Mouse (Mus musculus) limb, embryonic 11.5 days (tissue): Measurements from ENCODE around the gene Ugt1a8. TPM values are rescaled to one million over a fixed set of nuclear protein-coding genes. Genes with fewer than 3 reads are reported as not detected.

Source experiments
- ATAC-seq: fragments of 200-750 bp; cut with Nextera tagmentation; 2 replicates; pipeline ENCODE4 v1.8.0; 2017; ENCODE audit warnings: low read depth; ENCODE audit not compliant: insufficient number of reproducible peaks, low FRiP score, low TSS enrichment
- DNase-seq: peaks from one replicate; pipeline ENCODE4 v3.0.0-alpha.2; 2015; ENCODE audit warnings: low spot score
- H3K27ac ChIP-seq: fragments of 300-500 bp; sonication (generic); replicated peaks from 2 replicates; pipeline ENCODE4 v1.5.1; 2014; ENCODE audit warnings: low read depth, mild to moderate bottlenecking, low read length
- H3K27me3 ChIP-seq: fragments of 300-500 bp; sonication (generic); 2 replicates; pipeline ENCODE4 v1.6.1; 2014; ENCODE audit warnings: mild to moderate bottlenecking, low read length, mixed read lengths; ENCODE audit not compliant: control insufficient read depth, insufficient read depth
- H3K36me3 ChIP-seq: fragments of 300-500 bp; sonication (generic); 2 replicates; pipeline ENCODE4 v1.6.1; 2014; ENCODE audit warnings: mild to moderate bottlenecking, low read length, moderate library complexity, mixed read lengths; ENCODE audit not compliant: control insufficient read depth, insufficient read depth
- H3K4me1 ChIP-seq: fragments of 300-500 bp; sonication (generic); 2 replicates; pipeline ENCODE4 v1.6.1; 2014; ENCODE audit warnings: low read length, mixed read lengths; ENCODE audit not compliant: control insufficient read depth, insufficient read depth
- H3K4me2 ChIP-seq: fragments of 300-500 bp; sonication (generic); 2 replicates; pipeline ENCODE4 v1.6.1; 2014; ENCODE audit warnings: low read depth, mild to moderate bottlenecking, moderate library complexity; ENCODE audit not compliant: severe bottlenecking
- H3K4me3 ChIP-seq: fragments of 300-500 bp; sonication (generic); 2 replicates; pipeline ENCODE4 v1.5.1; 2014; ENCODE audit warnings: low read depth, low read length
- H3K9ac ChIP-seq: fragments of 300-500 bp; sonication (generic); 2 replicates; pipeline ENCODE4 v1.6.1; 2014; ENCODE audit warnings: mild to moderate bottlenecking, low read length
- H3K9me3 ChIP-seq: fragments of 300-500 bp; sonication (generic); 2 replicates; pipeline ENCODE4 v1.6.1; 2016; ENCODE audit warnings: low read length; ENCODE audit not compliant: control insufficient read depth
- WGBS: fragments of 180-500 bp; shearing (Covaris S2); extraction: QIAGEN DNeasy Blood & Tissue Kit; methylation state at CpG from one replicate; pipeline ENCODE4 v1.1.7; 2014; 5-methylcytosine and 5-hydroxymethylcytosine counted together
- polyA plus RNA-seq: library from polyadenylated mRNA; unstranded; fragments of >200 nt; fragmentation: Nextera tagmentation; extraction: Ambion mirVana; gene quantifications from 2 replicates; pipeline ENCODE4 v1.2.1, GENCODE M21; 2014

Gene Ugt1a8
- polyA plus RNA-seq, 1 experiment from 2014 or later = not detected

DNA sequence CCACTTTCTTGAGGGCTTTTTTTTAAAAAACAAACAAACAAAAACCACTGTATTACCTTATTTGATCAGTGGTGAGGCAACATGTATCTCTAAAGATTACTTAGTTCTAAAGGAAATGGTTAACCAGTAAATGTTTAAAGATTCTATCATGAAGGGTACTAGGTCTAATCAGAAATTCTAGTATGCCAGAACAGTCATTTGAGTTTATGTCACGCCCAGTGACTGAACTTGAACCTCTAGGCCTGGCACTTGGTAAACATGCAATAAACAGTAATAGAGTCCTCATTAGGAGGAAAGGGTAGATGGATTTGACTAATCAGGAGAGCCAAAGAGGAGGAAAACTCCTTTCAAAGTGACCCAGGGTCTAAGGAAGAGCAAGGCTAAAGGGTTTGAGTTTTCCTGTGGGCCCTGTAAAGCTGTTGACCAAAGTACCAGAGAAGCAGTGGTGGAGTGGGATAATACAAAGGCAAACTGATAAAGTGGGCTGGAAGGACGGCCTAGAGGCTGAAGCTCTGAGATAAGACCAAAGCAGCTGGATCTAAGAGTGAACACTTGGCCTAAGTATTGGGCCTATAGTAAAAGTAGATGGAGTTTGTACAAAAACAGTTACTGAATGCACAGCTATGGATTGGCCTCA lies 119.3 kb downstream of the Ugt1a8 start:
- Histone ChIP-seq H3K27me3 (no peaks in the 10 kb centered on the region), H3K9me3 (peaks cover 7% of the 10 kb centered on the region), H3K4me3 (no peak overlapping the region), H3K4me2 (no peak overlapping the region), H3K36me3 (no peaks in the 10 kb centered on the region), H3K4me1 (no peaks in the 10 kb centered on the region), H3K27ac (no peak overlapping the region), H3K9ac (no peak overlapping the region)
- WGBS = 79% methylated on average over 2 of the region's 2 CpGs
- ATAC-seq (no peak), DNase-seq (no peak)

DNA sequence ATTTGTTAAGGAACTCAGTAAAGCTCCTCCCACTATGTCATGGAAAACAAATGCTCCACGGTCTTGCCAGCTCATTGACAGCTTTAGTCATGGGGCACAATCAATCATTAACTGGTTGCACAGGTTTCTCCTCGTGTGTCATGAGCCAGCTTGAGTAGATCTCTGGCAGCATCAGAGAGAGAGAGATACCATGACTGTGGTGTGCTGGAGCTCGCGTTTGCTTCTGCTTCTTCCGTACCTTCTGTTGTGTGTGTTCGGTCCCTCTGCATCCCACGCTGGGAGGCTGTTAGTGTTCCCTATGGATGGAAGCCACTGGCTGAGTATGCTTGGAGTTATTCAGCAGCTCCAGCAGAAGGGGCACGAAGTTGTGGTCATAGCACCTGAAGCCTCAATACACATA lies 124.2 kb downstream of the Ugt1a8 start, which contains the start of gene Ugt1a1:
Ugt1a1 (plus strand) TSS at position 148 of the 400 bp plus-strand sequence.
- DNase-seq = peak; percentile 36
- no peak for ATAC-seq
- 68% methylated on average over 8 of the region's 8 CpGs for WGBS

DNA sequence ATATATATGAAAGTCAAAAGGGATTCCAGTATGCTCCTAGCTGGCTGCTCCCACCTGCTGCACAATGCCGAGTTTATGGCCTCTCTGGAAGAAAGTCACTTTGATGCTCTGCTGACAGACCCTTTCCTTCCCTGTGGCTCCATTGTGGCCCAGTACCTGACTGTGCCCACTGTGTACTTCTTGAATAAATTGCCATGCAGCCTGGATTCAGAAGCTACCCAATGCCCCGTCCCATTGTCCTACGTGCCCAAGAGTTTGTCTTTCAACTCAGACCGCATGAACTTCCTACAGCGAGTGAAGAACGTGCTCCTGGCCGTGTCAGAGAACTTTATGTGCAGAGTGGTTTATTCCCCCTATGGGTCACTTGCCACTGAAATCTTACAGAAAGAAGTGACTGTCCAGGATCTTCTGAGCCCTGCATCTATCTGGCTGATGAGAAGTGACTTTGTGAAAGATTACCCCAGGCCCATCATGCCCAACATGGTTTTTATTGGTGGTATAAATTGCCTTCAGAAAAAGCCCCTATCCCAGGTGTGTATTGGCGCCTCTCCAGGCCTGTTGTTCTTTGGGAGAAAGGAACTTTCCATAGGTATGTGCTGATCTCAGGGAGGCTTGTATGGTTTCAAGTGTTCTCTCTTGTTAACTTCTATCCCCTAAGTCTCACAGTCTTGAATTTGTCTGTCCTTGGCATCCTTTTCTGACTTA lies 124.9 kb downstream of the Ugt1a8 start:
- H3K4me3 ChIP-seq = no peak overlapping the region
- H3K9ac ChIP-seq = no peak overlapping the region
- 64% methylated on average over 8 of the region's 8 CpGs for WGBS
- H3K27ac ChIP-seq = no peak overlapping the region
- no peaks in the 10 kb centered on the region for H3K27me3 ChIP-seq
- DNase-seq (peak; percentile 34), ATAC-seq (peak; percentile 18; the same call in 1 of the 2 replicates)
- no peak overlapping the region for H3K4me2 ChIP-seq
- no peaks in the 10 kb centered on the region for H3K36me3 ChIP-seq
- peaks cover 57% of the 10 kb centered on the region for H3K9me3 ChIP-seq
- H3K4me1 ChIP-seq = no peaks in the 10 kb centered on the region

More for the DNA sequence above, 124.2 kb downstream of the Ugt1a8 start, which contains the start of gene Ugt1a1:
- H3K27ac ChIP-seq = no peak within 1 kb of the TSS
- no peak within 1 kb of the TSS for H3K4me2 ChIP-seq
- H3K27me3 ChIP-seq = no peaks in the 10 kb centered on the region
- no peak within 1 kb of the TSS for H3K9ac ChIP-seq
- peaks cover 51% of the 10 kb centered on the region for H3K9me3 ChIP-seq
- no peaks in the 10 kb centered on the region for H3K36me3 ChIP-seq
- H3K4me3 ChIP-seq = no peak within 1 kb of the TSS
- H3K4me1 ChIP-seq = no peaks in the 10 kb centered on the region

DNA sequence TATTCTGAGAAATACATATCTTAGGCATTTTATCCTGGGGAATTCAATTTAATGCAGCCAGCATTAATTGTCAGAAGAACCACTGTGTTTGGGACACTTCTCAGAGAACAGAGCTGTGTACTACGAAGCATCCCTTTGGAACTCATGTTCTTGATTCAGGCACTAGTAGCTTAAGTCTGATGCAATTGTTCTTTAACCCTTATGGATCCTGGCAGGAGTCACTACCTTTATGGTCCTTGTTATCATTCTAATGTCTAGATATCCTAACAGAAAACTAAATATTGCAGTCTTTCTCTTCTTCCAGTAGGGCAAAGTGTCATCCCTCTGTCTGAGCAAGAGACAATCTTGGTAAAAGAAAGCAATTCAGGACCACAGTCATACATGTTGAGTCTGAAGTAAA lies 125.4 kb downstream of the Ugt1a8 start:
- Histone ChIP-seq H3K4me1 (no peaks in the 10 kb centered on the region), H3K36me3 (no peaks in the 10 kb centered on the region), H3K4me3 (no peak overlapping the region), H3K27ac (no peak overlapping the region), H3K4me2 (no peak overlapping the region), H3K9ac (no peak overlapping the region), H3K9me3 (peaks cover 59% of the 10 kb centered on the region), H3K27me3 (no peaks in the 10 kb centered on the region)
- ATAC-seq (no peak), DNase-seq (no peak)
- WGBS = 82% methylated on average over 1 of the region's 1 CpGs

- Histone ChIP-seq H3K4me1 (no peaks in the 10 kb centered on the region), H3K4me3 (no peak overlapping the region), H3K27me3 (no peaks in the 10 kb centered on the region), H3K4me2 (no peak overlapping the region), H3K36me3 (no peaks in the 10 kb centered on the region), H3K27ac (no peak overlapping the region), H3K9ac (no peak overlapping the region), H3K9me3 (peaks cover 59% of the 10 kb centered on the region)
- DNase-seq (peak; percentile 30), ATAC-seq (no peak)
- 78% methylated on average over 2 of the region's 2 CpGs for WGBS
Measured at GRCm38 (mm10) chr1:88213766-88214461, 126.3 kb downstream of the Ugt1a8 start.

DNA sequence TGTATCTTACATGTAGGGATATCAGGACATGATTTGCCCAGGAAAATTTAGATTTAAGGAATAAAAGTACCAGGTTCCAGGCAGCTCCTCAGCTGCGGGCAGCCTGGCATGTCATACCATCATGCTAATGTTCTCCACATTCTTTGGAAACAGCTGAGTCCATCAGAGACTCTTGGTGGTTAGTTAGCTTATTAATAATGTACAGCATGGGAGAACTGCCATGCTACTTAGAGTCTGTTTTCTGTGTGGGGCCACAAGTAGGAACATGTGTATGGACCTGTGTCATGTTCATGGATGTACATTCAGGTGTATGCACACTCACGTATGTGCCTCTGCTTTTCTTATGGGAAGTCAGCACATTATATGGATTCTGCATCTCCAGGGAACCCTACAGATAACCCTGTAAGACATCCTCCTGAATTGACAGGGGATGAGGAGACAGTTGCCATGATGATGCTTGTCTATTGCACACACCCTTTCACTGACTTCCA lies 126.9 kb downstream of the Ugt1a8 start:
- 80% methylated on average over 2 of the region's 2 CpGs for WGBS
- Histone ChIP-seq H3K36me3 (no peaks in the 10 kb centered on the region), H3K4me1 (no peaks in the 10 kb centered on the region), H3K9ac (no peak overlapping the region), H3K27ac (no peak overlapping the region), H3K9me3 (peaks cover 59% of the 10 kb centered on the region), H3K27me3 (no peaks in the 10 kb centered on the region), H3K4me2 (no peak overlapping the region), H3K4me3 (no peak overlapping the region)
- no peak for ATAC-seq
- DNase-seq = peak; percentile 25

DNA sequence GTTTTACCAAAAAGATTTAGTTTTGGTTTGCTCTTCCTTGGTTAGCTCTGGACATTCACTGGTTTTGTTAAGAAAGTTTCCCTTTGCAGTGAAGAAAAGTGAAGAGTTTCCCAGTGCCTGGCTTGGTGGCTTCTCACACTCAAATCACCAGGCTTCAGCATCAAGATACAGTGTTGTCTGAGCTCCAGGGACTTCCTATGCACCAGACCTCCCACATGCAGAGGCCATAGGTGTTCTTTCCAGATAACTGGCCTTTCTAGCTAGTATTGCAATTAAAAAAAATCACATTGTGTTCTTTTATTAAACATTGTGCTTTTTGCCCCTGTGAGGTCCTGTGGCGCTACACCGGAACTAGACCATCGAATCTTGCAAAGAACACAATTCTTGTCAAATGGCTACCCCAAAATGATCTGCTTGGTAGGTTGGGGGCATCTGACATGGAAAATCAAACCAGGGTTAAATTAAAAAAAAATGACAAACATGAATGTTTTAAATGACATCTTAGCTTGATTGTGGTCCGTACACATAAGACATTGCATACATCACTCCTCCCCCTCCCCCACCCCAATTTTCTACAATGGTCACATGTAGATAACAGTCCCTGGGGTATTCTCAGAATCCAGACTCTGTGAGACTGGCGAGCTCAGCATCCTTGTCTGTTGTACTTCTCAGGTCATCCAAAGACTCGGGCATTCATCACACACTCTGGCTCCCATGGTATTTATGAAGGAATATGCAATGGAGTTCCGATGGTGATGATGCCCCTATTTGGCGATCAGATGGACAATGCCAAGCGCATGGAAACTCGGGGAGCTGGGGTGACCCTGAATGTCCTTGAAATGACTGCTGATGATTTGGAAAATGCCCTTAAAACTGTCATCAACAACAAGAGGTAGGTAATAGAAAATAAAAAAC lies 128.1 kb downstream of the Ugt1a8 start:
- H3K4me3 ChIP-seq = no peak overlapping the region
- H3K27ac ChIP-seq = no peak overlapping the region
- no peaks in the 10 kb centered on the region for H3K36me3 ChIP-seq
- no peak for ATAC-seq
- 72% methylated on average over 10 of the region's 10 CpGs for WGBS
- no peaks in the 10 kb centered on the region for H3K4me1 ChIP-seq
- peak; percentile 30 for DNase-seq
- peaks cover 59% of the 10 kb centered on the region for H3K9me3 ChIP-seq
- H3K9ac ChIP-seq = no peak overlapping the region
- H3K27me3 ChIP-seq = no peaks in the 10 kb centered on the region
- H3K4me2 ChIP-seq = no peak overlapping the region

DNA sequence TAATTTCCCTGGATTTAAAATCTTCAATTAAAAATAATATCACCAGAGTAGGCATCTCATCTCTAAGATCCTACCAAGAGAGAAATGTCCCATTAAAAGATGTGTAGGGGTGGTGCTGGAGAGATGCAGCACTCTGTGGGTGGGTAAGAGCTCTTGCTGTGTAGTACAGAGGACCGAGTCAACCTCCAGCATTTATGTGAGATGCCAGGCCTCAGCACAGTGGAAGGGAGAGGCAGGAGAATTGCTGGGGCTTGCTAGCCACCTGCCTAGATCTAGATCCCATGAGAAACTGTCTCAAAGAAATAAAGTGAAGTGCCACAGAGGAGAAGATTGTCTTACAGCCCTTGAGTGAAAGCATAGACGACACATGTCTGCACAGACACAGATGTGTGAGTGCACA lies 128.9 kb downstream of the Ugt1a8 start:
- ATAC-seq = no peak
- no peak overlapping the region for H3K9ac ChIP-seq
- no peaks in the 10 kb centered on the region for H3K36me3 ChIP-seq
- no peaks in the 10 kb centered on the region for H3K4me1 ChIP-seq
- WGBS = 56% methylated on average over 2 of the region's 2 CpGs
- peak; percentile 22 for DNase-seq
- peaks cover 56% of the 10 kb centered on the region for H3K9me3 ChIP-seq
- H3K27me3 ChIP-seq = no peaks in the 10 kb centered on the region
- H3K27ac ChIP-seq = no peak overlapping the region
- H3K4me2 ChIP-seq = no peak overlapping the region
- no peak overlapping the region for H3K4me3 ChIP-seq
